ENCODE assay signal across 7 mouse cellular contexts in the genomic region with DNA sequence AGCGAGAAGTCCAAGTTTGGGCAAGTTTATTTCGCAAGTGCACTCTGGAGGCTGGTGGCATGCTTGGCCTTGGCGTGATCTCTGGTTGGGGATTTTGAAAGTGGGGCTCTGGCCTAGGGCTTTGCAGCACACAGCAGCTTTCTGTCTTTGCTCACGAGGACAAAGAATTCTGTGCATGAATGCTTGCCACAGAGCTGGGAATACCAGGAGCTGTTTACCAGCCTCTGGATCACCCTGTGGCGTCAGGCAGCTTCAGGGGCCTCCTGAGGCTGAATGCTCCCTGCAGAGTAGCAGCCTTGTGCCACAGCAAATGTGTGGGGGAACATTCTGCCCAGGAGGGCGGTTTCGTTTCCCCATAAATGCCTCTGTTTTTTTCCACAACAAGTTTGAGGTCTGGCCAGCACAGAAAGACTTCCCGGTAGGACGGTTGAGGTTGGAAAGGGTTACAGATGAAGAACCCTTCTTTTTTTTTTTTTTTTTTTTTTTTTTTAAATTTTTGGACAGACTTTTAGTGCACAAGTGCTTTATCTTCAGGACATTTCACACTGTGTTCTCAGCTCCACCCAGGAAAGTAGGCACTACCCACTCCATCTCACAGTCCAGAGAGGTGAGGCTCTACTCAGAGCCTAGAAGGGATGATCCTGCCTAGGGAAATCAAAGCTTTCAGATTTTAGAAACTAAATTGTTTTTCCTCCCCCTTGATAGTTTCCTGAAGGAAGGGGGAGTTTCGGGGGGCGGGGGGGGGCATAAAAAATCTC. TPM values are rescaled to one million over a fixed set of nuclear protein-coding genes. Genes with fewer than 3 reads are reported as not detected.
A peak's percentile ranks its signal among the peaks of the same experiment; 100 is the strongest.
DNase-seq lines count a peak whose midpoint lies in the region; ATAC-seq and TF ChIP-seq lines count a peak whose summit lies in the region.

No protein-coding gene starts in this region.

- no peak for TF ChIP-seq CTCF in bone marrow macrophage, adult 2 months (IDR thresholded peaks at IDR 0.05; ENCODE audit: low read depth, low read length)

- ATAC-seq in megakaryocyte progenitor cell, adult 5-6 weeks (replicated peaks; ENCODE audit: poor library complexity) = peak; percentile 89

- DNase-seq in retina, embryonic 14.5 days (ENCODE audit: low spot score) = peak; percentile 3
- no peak for DNase-seq in retina, postnatal 1 day
- DNase-seq in heart, embryonic 10.5 days (ENCODE audit: low spot score) = no peak
- DNase-seq in layer of hippocampus, adult 18-20 months (ENCODE audit: low spot score in 2 of 2) = peak; percentile 8 to 38
- DNase-seq in cerebellum, postnatal 10 days = no peak

- peaks cover 13% of the 10 kb centered on the region for H3K36me3 ChIP-seq in heart, embryonic 10.5 days

- H3K27me3 ChIP-seq in heart, embryonic 10.5 days (ENCODE audit: insufficient read depth, poor library complexity, severe bottlenecking) = no peaks in the 10 kb centered on the region

- H3K4me1 ChIP-seq in bone marrow macrophage, adult 2 months (ENCODE audit: control insufficient read depth, insufficient read depth, low read length) = peaks cover 59% of the 10 kb centered on the region
- H3K4me1 ChIP-seq in heart, embryonic 10.5 days = peaks cover 33% of the 10 kb centered on the region

- WGBS in heart, embryonic 10.5 days = 51% methylated on average over 11 of the region's 11 CpGs

- no peaks in the 10 kb centered on the region for H3K9me3 ChIP-seq in heart, embryonic 10.5 days

- 0 out of 2 replicates have a peak overlapping the region, but pooled peaks have one; percentile 8 for H3K4me3 ChIP-seq in bone marrow macrophage, adult 2 months (ENCODE audit: insufficient read depth, low read length)
- no peak overlapping the region for H3K4me3 ChIP-seq in heart, embryonic 10.5 days

- peak overlapping the region; percentile 99 for H3K27ac ChIP-seq in bone marrow macrophage, adult 2 months (ENCODE audit: insufficient read depth, low read depth, low read length)
- peak overlapping the region; percentile 59; the same call in 1 of the 2 replicates for H3K27ac ChIP-seq in heart, embryonic 10.5 days

- no peak for TF ChIP-seq POLR2A in bone marrow macrophage, adult 2 months (IDR thresholded peaks at IDR 0.05; ENCODE audit: borderline replicate concordance, low read depth, low read length)

RNA-seq across cellular contexts. Expression of a gene that starts 34.1 kb away (rescaled TPM):
- 440 and 513 TPM in 2 replicates for polyA plus RNA-seq in bone marrow macrophage, adult 2 months (2012; ENCODE audit: insufficient read depth, insufficient read length, missing spikeins)
- 15.1 and 19.4 TPM in 2 replicates for polyA plus RNA-seq in heart, embryonic 10.5 days (2016; fragmentation: Nextera tagmentation; extraction: Ambion mirVana)
- total RNA-seq in layer of hippocampus, adult 18-20 months (2021) = 10 to 100 TPM; 18.1 to 19.9 TPM
- total RNA-seq in megakaryocyte progenitor cell, adult 5-6 weeks (2015) = 6.5 and 10.6 TPM in 2 replicates
- total RNA-seq in megakaryocyte progenitor cell, adult 5-6 weeks (2017) = 11.7 and 17.2 TPM in 2 replicates

RNA-seq across cellular contexts. Expression of a gene that starts 56.4 kb away (rescaled TPM):
- 220 and 226 TPM in 2 replicates for polyA plus RNA-seq in bone marrow macrophage, adult 2 months (2012; ENCODE audit: insufficient read depth, insufficient read length, missing spikeins)
- 378 and 459 TPM in 2 replicates for polyA plus RNA-seq in heart, embryonic 10.5 days (2016; fragmentation: Nextera tagmentation; extraction: Ambion mirVana)
- 100 to 1,000 TPM; 257 to 269 TPM for total RNA-seq in layer of hippocampus, adult 18-20 months (2021)
- 1,162 and 1,182 TPM in 2 replicates for total RNA-seq in megakaryocyte progenitor cell, adult 5-6 weeks (2015)
- 754 and 796 TPM in 2 replicates for total RNA-seq in megakaryocyte progenitor cell, adult 5-6 weeks (2017)

Comparison
In these comparisons a context has a peak if more than half of its experiments do, and no peak if none do; other contexts are left out.
1. DNase-seq: peak in retina, embryonic 14.5 days (single experiment) and layer of hippocampus, adult 18-20 months (2 of 2); none in retina, postnatal 1 day (single experiment), heart, embryonic 10.5 days (single experiment) and cerebellum, postnatal 10 days (0 of 2).